Comparison of ENCODE assay signal across 30 mouse cellular contexts in genomic region chr19:56462786-56463185, GRCm38 (mm10). TPM values are rescaled to one million over a fixed set of nuclear protein-coding genes. Genes with fewer than 3 reads are reported as not detected.
A peak's percentile ranks its signal among the peaks of the same experiment; 100 is the strongest.
DNase-seq lines count a peak whose midpoint lies in the region; ATAC-seq and TF ChIP-seq lines count a peak whose summit lies in the region.
"Had no signal": no experiment of that assay in that cellular context is flagged by ENCODE, and none has a peak within 500 bp of the region (broad histone marks: within the 10 kb centered on the region; RNA-seq: fewer than 3 reads in every experiment).

No protein-coding gene starts in this region.

- no peaks in the 10 kb centered on the region for H3K27me3 ChIP-seq in intestine, embryonic 16.5 days (replicated peaks; ENCODE audit: control insufficient read depth, insufficient read depth, low read length)
- H3K27me3 ChIP-seq in intestine, postnatal 0 days (replicated peaks; ENCODE audit: control insufficient read depth, insufficient read depth, low read length) = no peaks in the 10 kb centered on the region
- H3K27me3 ChIP-seq in lung, embryonic 16.5 days (ENCODE audit: control insufficient read depth, insufficient read depth, low read depth, low read length) = no peaks in the 10 kb centered on the region
- no peaks in the 10 kb centered on the region for H3K27me3 ChIP-seq in stomach, embryonic 15.5 days (replicated peaks)
- no peaks in the 10 kb centered on the region for H3K27me3 ChIP-seq in stomach, postnatal 0 days (ENCODE audit: control insufficient read depth, insufficient read depth, low read length)
- H3K27me3 ChIP-seq: CH12.LX; embryonic facial prominence, embryonic 13.5 days; embryonic facial prominence, embryonic 15.5 days; Patski had no signal

- no peak overlapping the region for H3K4me2 ChIP-seq in intestine, embryonic 16.5 days (ENCODE audit: low read depth, low read length)
- H3K4me2 ChIP-seq in intestine, postnatal 0 days (replicated peaks; ENCODE audit: low read depth) = no peak overlapping the region
- no peak overlapping the region for H3K4me2 ChIP-seq in lung, embryonic 16.5 days (ENCODE audit: low read depth, low read length)
- H3K4me2 ChIP-seq in stomach, embryonic 15.5 days = no peak overlapping the region
- no peak overlapping the region for H3K4me2 ChIP-seq in stomach, postnatal 0 days (replicated peaks; ENCODE audit: low read depth)
- H3K4me2 ChIP-seq: embryonic facial prominence, embryonic 13.5 days; embryonic facial prominence, embryonic 15.5 days; forebrain, embryonic 12.5 days had no signal

- no peak for TF ChIP-seq EP300 in stomach, postnatal 0 days (optimal IDR thresholded peaks at IDR 0.05)

- H3K9me3 ChIP-seq in intestine, embryonic 16.5 days (ENCODE audit: control insufficient read depth, low read length) = no peaks in the 10 kb centered on the region
- no peaks in the 10 kb centered on the region for H3K9me3 ChIP-seq in intestine, postnatal 0 days (ENCODE audit: control insufficient read depth)
- H3K9me3 ChIP-seq in lung, embryonic 16.5 days (ENCODE audit: control insufficient read depth, low read length) = no peaks in the 10 kb centered on the region; the same call in 1 of the 2 replicates
- H3K9me3 ChIP-seq in stomach, embryonic 15.5 days = no peaks in the 10 kb centered on the region
- H3K9me3 ChIP-seq in stomach, postnatal 0 days (ENCODE audit: control insufficient read depth, low read length) = no peaks in the 10 kb centered on the region
- H3K9me3 ChIP-seq: embryonic facial prominence, embryonic 13.5 days; embryonic facial prominence, embryonic 15.5 days; forebrain, embryonic 10.5 days; forebrain, embryonic 12.5 days had no signal

- peaks cover 9% of the 10 kb centered on the region; the same call in 1 of the 2 replicates for H3K4me1 ChIP-seq in intestine, embryonic 16.5 days (ENCODE audit: control insufficient read depth, insufficient read depth, low read length)
- no peaks in the 10 kb centered on the region for H3K4me1 ChIP-seq in intestine, postnatal 0 days (replicated peaks; ENCODE audit: control insufficient read depth, insufficient read depth, low read length)
- peaks cover 19% of the 10 kb centered on the region for H3K4me1 ChIP-seq in lung, embryonic 16.5 days (replicated peaks; ENCODE audit: control insufficient read depth, insufficient read depth, low read length)
- H3K4me1 ChIP-seq in stomach, embryonic 15.5 days = no peaks in the 10 kb centered on the region
- H3K4me1 ChIP-seq in stomach, postnatal 0 days (replicated peaks; ENCODE audit: control insufficient read depth, insufficient read depth) = no peaks in the 10 kb centered on the region
- H3K4me1 ChIP-seq: embryonic facial prominence, embryonic 15.5 days; forebrain, embryonic 12.5 days had no signal

- DNase-seq in lung, postnatal 25 days (ENCODE audit: low spot score) = no peak
- no peak for DNase-seq in stomach, postnatal 0 days (ENCODE audit: low spot score)
- DNase-seq in kidney, postnatal 14 days = no peak
- DNase-seq in thymus, postnatal 0 days (ENCODE audit: low spot score) = no peak
- DNase-seq: adrenal gland, adult 2 months; adrenal gland, postnatal 10 days; adrenal gland, postnatal 25 days; B cell, adult 2 months; cerebellum, adult 11 months; cerebellum, adult 18-20 months; cerebellum, adult 8-10 months; cerebellum, adult 9-11 months; cerebellum, postnatal 14 days; cerebellum, postnatal 36 days; embryo, embryonic 11 days had no signal

- H3K9ac ChIP-seq in intestine, embryonic 16.5 days (ENCODE audit: low read depth, low read length) = no peak overlapping the region
- no peak overlapping the region for H3K9ac ChIP-seq in intestine, postnatal 0 days (ENCODE audit: low read depth, low read length)
- no peak overlapping the region; the same call in 1 of the 2 replicates for H3K9ac ChIP-seq in lung, embryonic 16.5 days (ENCODE audit: low read length)
- H3K9ac ChIP-seq in stomach, embryonic 15.5 days = no peak overlapping the region
- H3K9ac ChIP-seq in stomach, postnatal 0 days (ENCODE audit: low read length) = no peak overlapping the region
- H3K9ac ChIP-seq: embryonic facial prominence, embryonic 13.5 days; embryonic facial prominence, embryonic 15.5 days; forebrain, embryonic 12.5 days had no signal

- no peak overlapping the region for H3K4me3 ChIP-seq in intestine, embryonic 16.5 days (ENCODE audit: low read length)
- no peak overlapping the region for H3K4me3 ChIP-seq in intestine, postnatal 0 days (ENCODE audit: low read depth, low read length)
- H3K4me3 ChIP-seq in lung, embryonic 16.5 days (ENCODE audit: low read length) = no peak overlapping the region
- H3K4me3 ChIP-seq in stomach, embryonic 15.5 days (replicated peaks) = no peak overlapping the region
- H3K4me3 ChIP-seq in stomach, postnatal 0 days (ENCODE audit: low read depth, low read length) = no peak overlapping the region
- H3K4me3 ChIP-seq: embryonic facial prominence, embryonic 13.5 days; embryonic facial prominence, embryonic 15.5 days; erythroblast, embryonic 14.5 days; forebrain, embryonic 10.5 days; forebrain, embryonic 12.5 days had no signal

- H3K36me3 ChIP-seq in intestine, embryonic 16.5 days (ENCODE audit: control insufficient read depth, insufficient read depth, low read length) = no peaks in the 10 kb centered on the region
- no peaks in the 10 kb centered on the region for H3K36me3 ChIP-seq in intestine, postnatal 0 days (ENCODE audit: control insufficient read depth, insufficient read depth)
- H3K36me3 ChIP-seq in lung, embryonic 16.5 days (ENCODE audit: control insufficient read depth, insufficient read depth, low read length) = no peaks in the 10 kb centered on the region
- H3K36me3 ChIP-seq in stomach, embryonic 15.5 days = no peaks in the 10 kb centered on the region
- H3K36me3 ChIP-seq in stomach, postnatal 0 days (ENCODE audit: control insufficient read depth, insufficient read depth, low read length) = no peaks in the 10 kb centered on the region
- H3K36me3 ChIP-seq: embryonic facial prominence, embryonic 13.5 days; embryonic facial prominence, embryonic 15.5 days; forebrain, embryonic 10.5 days; forebrain, embryonic 12.5 days; G1E had no signal

- TF ChIP-seq CTCF in intestine, postnatal 0 days (IDR thresholded peaks at IDR 0.05; ENCODE audit: low read depth) = no peak
- TF ChIP-seq CTCF in stomach, postnatal 0 days (IDR thresholded peaks at IDR 0.05; ENCODE audit: low read depth) = no peak

- WGBS in intestine, embryonic 16.5 days = 65% methylated on average over 4 of the region's 4 CpGs
- whole genome bisulfite sequencing in intestine, postnatal 0 days = 53% methylated on average over 4 of the region's 4 CpGs
- WGBS in lung, embryonic 16.5 days = 46% methylated on average over 4 of the region's 4 CpGs
- 56% methylated on average over 4 of the region's 4 CpGs for WGBS in stomach, embryonic 15.5 days
- WGBS in stomach, postnatal 0 days = 39% methylated on average over 4 of the region's 4 CpGs

- H3K27ac ChIP-seq in intestine, embryonic 16.5 days (ENCODE audit: low read length) = no peak overlapping the region
- H3K27ac ChIP-seq in intestine, postnatal 0 days (ENCODE audit: low read depth, low read length) = no peak overlapping the region
- no peak overlapping the region for H3K27ac ChIP-seq in lung, embryonic 16.5 days (ENCODE audit: low read length)
- peak overlapping the region; percentile 46; the same call in 1 of the 2 replicates for H3K27ac ChIP-seq in stomach, embryonic 15.5 days
- no peak overlapping the region for H3K27ac ChIP-seq in stomach, postnatal 0 days (replicated peaks)
- H3K27ac ChIP-seq: embryonic facial prominence, embryonic 13.5 days; embryonic facial prominence, embryonic 15.5 days; forebrain, embryonic 10.5 days; forebrain, embryonic 12.5 days had no signal

- 0 out of 2 replicates have a peak, but pooled peaks have one; percentile 50 for ATAC-seq in intestine, embryonic 16.5 days
- no peak for ATAC-seq in intestine, postnatal 0 days
- ATAC-seq in lung, embryonic 16.5 days (ENCODE audit: low read depth) = peak; percentile 52
- peak; percentile 65; the same call in 1 of the 2 replicates for ATAC-seq in stomach, embryonic 15.5 days (ENCODE audit: insufficient read depth, low FRiP score, low read depth)
- peak; percentile 39; the same call in 1 of the 2 replicates for ATAC-seq in stomach, postnatal 0 days (ENCODE audit: low FRiP score, low TSS enrichment)
- ATAC-seq: CD4-positive, CD25-positive, alpha-beta regulatory T cell, adult 4 months; forebrain, embryonic 14.5 days; forebrain, embryonic 16.5 days; Patski had no signal

RNA-seq across cellular contexts. Expression of gene Plekhs1, which starts 1.3 kb away (rescaled TPM):
- polyA plus RNA-seq in intestine, embryonic 16.5 days (2015; fragmentation: Nextera tagmentation; extraction: Ambion mirVana) = 0.61 and 0.65 TPM in 2 replicates
- 0.99 and 1.1 TPM in 2 replicates for polyA plus RNA-seq in intestine, postnatal 0 days (2015; fragmentation: Nextera tagmentation; extraction: Ambion mirVana)
- 0.39 and 0.41 TPM in 2 replicates for polyA plus RNA-seq in lung, embryonic 16.5 days (2015; fragmentation: Nextera tagmentation; extraction: Ambion mirVana)
- polyA plus RNA-seq in stomach, embryonic 15.5 days (2015; fragmentation: Nextera tagmentation; extraction: Ambion mirVana) = 1.2 and 1.4 TPM in 2 replicates
- 3.4 and 4.7 TPM in 2 replicates for polyA plus RNA-seq in stomach, postnatal 0 days (2015; fragmentation: Nextera tagmentation; extraction: Ambion mirVana)
- 0.52 and 0.58 TPM in 2 replicates for polyA plus RNA-seq in thymus, postnatal 0 days (2015; fragmentation: Nextera tagmentation; extraction: Ambion mirVana)
- polyA plus RNA-seq: erythroblast, embryonic 14.5 days; G1E had no signal
